Mouse (Mus musculus): ENCODE results near the gene Cdkn1b. TPM values are rescaled to one million over a fixed set of nuclear protein-coding genes. Genes with fewer than 3 reads are reported as not detected.

Cdkn1b gene
- polyA plus RNA-seq, 1 experiment from 2014 or later, result 13.9 TPM

- no peaks in the 10 kb centered on the region for H3K27me3 ChIP-seq (ENCODE audit: control insufficient read depth, insufficient read depth, low read length)
- WGBS (ENCODE audit: insufficient replicate concordance), result 54% methylated on average over 15 of the region's 15 CpGs
- H3K4me1 ChIP-seq (ENCODE audit: control insufficient read depth, insufficient read depth, low read length), result peaks cover 7% of the 10 kb centered on the region; the same call in 1 of the 2 replicates
- H3K9ac ChIP-seq (ENCODE audit: low read depth, low read length), result peak overlapping the region; percentile 97
- H3K4me2 ChIP-seq, result peak overlapping the region; percentile 82
- peak overlapping the region; percentile 70 for H3K4me3 ChIP-seq (ENCODE audit: low read depth, low read length)
- no peaks in the 10 kb centered on the region for H3K36me3 ChIP-seq (ENCODE audit: control insufficient read depth, insufficient read depth, low read length)
- H3K9me3 ChIP-seq (replicated peaks; ENCODE audit: control insufficient read depth, low read length), result no peaks in the 10 kb centered on the region
- no peak for ATAC-seq (replicated peaks; ENCODE audit: insufficient number of reproducible peaks, low FRiP score, low TSS enrichment)
- peak overlapping the region; percentile 100; the same call in 1 of the 2 replicates for H3K27ac ChIP-seq (ENCODE audit: low read depth, low read length)
These were observed 23.4 kb upstream of the Cdkn1b start for GRCm38 (mm10) chr6:134896570-134897436.

- Histone ChIP-seq H3K27me3 (ENCODE audit: control insufficient read depth, insufficient read depth, low read length) (no peaks in the 10 kb centered on the region), H3K9ac (ENCODE audit: low read depth, low read length) (peak overlapping the region; percentile 97), H3K4me2 (peak overlapping the region; percentile 82), H3K36me3 (ENCODE audit: control insufficient read depth, insufficient read depth, low read length) (no peaks in the 10 kb centered on the region), H3K4me3 (ENCODE audit: low read depth, low read length) (peak overlapping the region; percentile 70), H3K9me3 (replicated peaks; ENCODE audit: control insufficient read depth, low read length) (no peaks in the 10 kb centered on the region), H3K4me1 (ENCODE audit: control insufficient read depth, insufficient read depth, low read length) (peaks cover 7% of the 10 kb centered on the region; the same call in 1 of the 2 replicates), H3K27ac (ENCODE audit: low read depth, low read length) (peak overlapping the region; percentile 100)
- 1% methylated on average over 38 of the region's 38 CpGs for WGBS (ENCODE audit: insufficient replicate concordance)
- peak; percentile 95 for ATAC-seq (replicated peaks; ENCODE audit: insufficient number of reproducible peaks, low FRiP score, low TSS enrichment)
These were observed 22.6 kb upstream of the Cdkn1b start for GRCm38 (mm10) chr6:134897443-134898094.

GRCm38 (mm10) chr6:134898095-134898965 is 21.9 kb upstream of the Cdkn1b start, which contains the start of gene Gpr19:
Gene Gpr19 (minus strand): TSS chr6:134898578.
- Histone ChIP-seq H3K4me1 (ENCODE audit: control insufficient read depth, insufficient read depth, low read length) (peaks cover 7% of the 10 kb centered on the region; the same call in 1 of the 2 replicates), H3K9me3 (replicated peaks; ENCODE audit: control insufficient read depth, low read length) (no peaks in the 10 kb centered on the region), H3K4me2 (peak within 1 kb of the TSS; percentile 82), H3K27ac (ENCODE audit: low read depth, low read length) (peak within 1 kb of the TSS; percentile 100), H3K9ac (ENCODE audit: low read depth, low read length) (peak within 1 kb of the TSS; percentile 97), H3K4me3 (ENCODE audit: low read depth, low read length) (peak within 1 kb of the TSS; percentile 70), H3K27me3 (ENCODE audit: control insufficient read depth, insufficient read depth, low read length) (no peaks in the 10 kb centered on the region), H3K36me3 (ENCODE audit: control insufficient read depth, insufficient read depth, low read length) (no peaks in the 10 kb centered on the region)
- WGBS (ENCODE audit: insufficient replicate concordance), result under 1% methylated on average over 49 of the region's 51 CpGs
- ATAC-seq (replicated peaks; ENCODE audit: insufficient number of reproducible peaks, low FRiP score, low TSS enrichment), result peak; percentile 91

GRCm38 (mm10) chr6:134903368-134903767 is 16.8 kb upstream of the Cdkn1b start:
- H3K4me2 ChIP-seq, result no peak overlapping the region
- ATAC-seq (replicated peaks; ENCODE audit: insufficient number of reproducible peaks, low FRiP score, low TSS enrichment), result no peak
- H3K9ac ChIP-seq (ENCODE audit: low read depth, low read length), result no peak overlapping the region
- H3K36me3 ChIP-seq (ENCODE audit: control insufficient read depth, insufficient read depth, low read length), result no peaks in the 10 kb centered on the region
- no peak overlapping the region for H3K4me3 ChIP-seq (ENCODE audit: low read depth, low read length)
- H3K9me3 ChIP-seq (replicated peaks; ENCODE audit: control insufficient read depth, low read length), result no peaks in the 10 kb centered on the region
- H3K27me3 ChIP-seq (ENCODE audit: control insufficient read depth, insufficient read depth, low read length), result no peaks in the 10 kb centered on the region
- WGBS (ENCODE audit: insufficient replicate concordance), result 70% methylated on average over 4 of the region's 4 CpGs
- H3K27ac ChIP-seq (ENCODE audit: low read depth, low read length), result no peak overlapping the region
- H3K4me1 ChIP-seq (ENCODE audit: control insufficient read depth, insufficient read depth, low read length), result no peaks in the 10 kb centered on the region; the same call in 1 of the 2 replicates

- 81% methylated on average over 10 of the region's 10 CpGs for WGBS (ENCODE audit: insufficient replicate concordance)
These were observed 16.0 kb upstream of the Cdkn1b start for GRCm38 (mm10) chr6:134903891-134904884.

GRCm38 (mm10) chr6:134905811-134906210 is 14.4 kb upstream of the Cdkn1b start:
- Histone ChIP-seq H3K27me3 (ENCODE audit: control insufficient read depth, insufficient read depth, low read length) (no peaks in the 10 kb centered on the region), H3K9ac (ENCODE audit: low read depth, low read length) (no peak overlapping the region), H3K4me1 (ENCODE audit: control insufficient read depth, insufficient read depth, low read length) (no peaks in the 10 kb centered on the region), H3K4me3 (ENCODE audit: low read depth, low read length) (no peak overlapping the region), H3K9me3 (replicated peaks; ENCODE audit: control insufficient read depth, low read length) (no peaks in the 10 kb centered on the region), H3K27ac (ENCODE audit: low read depth, low read length) (no peak overlapping the region), H3K36me3 (ENCODE audit: control insufficient read depth, insufficient read depth, low read length) (no peaks in the 10 kb centered on the region), H3K4me2 (no peak overlapping the region)
- 78% methylated on average over 1 of the region's 1 CpGs for WGBS (ENCODE audit: insufficient replicate concordance)
- no peak for ATAC-seq (replicated peaks; ENCODE audit: insufficient number of reproducible peaks, low FRiP score, low TSS enrichment)

More at GRCm38 (mm10) chr6:134903891-134904884, 16.0 kb upstream of the Cdkn1b start:
- no peak for ATAC-seq (replicated peaks; ENCODE audit: insufficient number of reproducible peaks, low FRiP score, low TSS enrichment)
- Histone ChIP-seq H3K36me3 (ENCODE audit: control insufficient read depth, insufficient read depth, low read length) (no peaks in the 10 kb centered on the region), H3K27me3 (ENCODE audit: control insufficient read depth, insufficient read depth, low read length) (no peaks in the 10 kb centered on the region), H3K9me3 (replicated peaks; ENCODE audit: control insufficient read depth, low read length) (no peaks in the 10 kb centered on the region), H3K9ac (ENCODE audit: low read depth, low read length) (no peak overlapping the region), H3K4me2 (no peak overlapping the region), H3K27ac (ENCODE audit: low read depth, low read length) (no peak overlapping the region), H3K4me1 (ENCODE audit: control insufficient read depth, insufficient read depth, low read length) (no peaks in the 10 kb centered on the region; the same call in 1 of the 2 replicates), H3K4me3 (ENCODE audit: low read depth, low read length) (no peak overlapping the region)

GRCm38 (mm10) chr6:134914523-134914922 is 5.7 kb upstream of the Cdkn1b start:
- H3K9ac ChIP-seq (ENCODE audit: low read depth, low read length), result no peak overlapping the region
- 87% methylated on average over 5 of the region's 5 CpGs for WGBS (ENCODE audit: insufficient replicate concordance)
- H3K4me3 ChIP-seq (ENCODE audit: low read depth, low read length), result no peak overlapping the region
- H3K27ac ChIP-seq (ENCODE audit: low read depth, low read length), result no peak overlapping the region
- H3K27me3 ChIP-seq (ENCODE audit: control insufficient read depth, insufficient read depth, low read length), result no peaks in the 10 kb centered on the region
- no peaks in the 10 kb centered on the region for H3K9me3 ChIP-seq (replicated peaks; ENCODE audit: control insufficient read depth, low read length)
- H3K36me3 ChIP-seq (ENCODE audit: control insufficient read depth, insufficient read depth, low read length), result no peaks in the 10 kb centered on the region
- no peaks in the 10 kb centered on the region; the same call in 1 of the 2 replicates for H3K4me1 ChIP-seq (ENCODE audit: control insufficient read depth, insufficient read depth, low read length)
- ATAC-seq (replicated peaks; ENCODE audit: insufficient number of reproducible peaks, low FRiP score, low TSS enrichment), result no peak
- H3K4me2 ChIP-seq, result no peak overlapping the region
